Mouse (Mus musculus) fibroblast of lung, adult 2 months (primary cell): ENCODE data around the gene Gm3055.
"Not testable (repeated sequence)": the region's sequence is repeated elsewhere in the genome, so short reads cannot be mapped to it uniquely, and the experiment has no call there.

Source experiments
- DNase-seq: peaks from one replicate; pipeline ENCODE4 v3.0.0-alpha.2; 2011; ENCODE audit warnings: low read depth

Gm3055 gene

DNA sequence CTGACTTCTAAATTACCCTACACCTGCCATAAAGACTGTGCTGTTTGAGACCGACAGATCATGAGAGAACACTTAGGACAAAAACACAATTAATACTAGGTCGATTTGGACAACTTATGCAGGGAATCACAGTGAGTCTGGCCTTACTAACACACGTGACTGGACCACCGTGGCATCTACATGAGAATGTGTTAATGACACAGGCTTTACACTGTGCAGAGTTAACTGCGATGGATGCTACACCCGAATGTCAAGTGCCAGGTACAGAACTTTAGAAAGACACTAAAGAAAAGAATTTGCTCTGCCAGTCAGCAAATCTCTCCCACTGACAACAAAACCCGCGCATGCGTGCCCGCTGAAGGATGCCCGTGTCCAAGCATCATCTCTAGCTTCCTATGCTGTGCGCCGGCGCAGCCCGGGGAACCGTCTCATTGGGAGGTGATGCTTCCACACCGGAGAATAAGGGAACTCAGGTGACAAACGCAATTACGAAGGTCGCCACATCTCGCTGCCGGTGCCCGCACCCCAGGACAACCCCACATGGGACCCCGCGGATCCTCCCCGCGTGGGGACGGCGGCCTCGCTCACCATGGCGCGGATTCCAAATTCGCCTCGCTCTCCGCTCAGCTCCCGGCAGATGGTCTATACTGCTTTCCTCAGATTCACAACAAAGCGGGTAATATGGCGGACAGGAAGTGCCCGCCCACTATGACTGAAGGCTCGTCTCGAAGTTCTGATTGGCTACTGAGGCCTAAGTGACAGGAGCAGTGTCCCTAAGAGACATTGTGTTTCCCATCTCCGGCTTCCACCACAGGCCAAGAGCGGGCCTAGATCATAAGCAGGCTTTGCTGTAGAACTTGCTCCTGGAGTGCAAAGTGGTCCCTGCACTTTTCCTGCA is at the start of gene Gm3055:
TSS of gene Gm3055 (minus strand) at position 656 of the 898 bp plus-strand sequence.
- not testable (repeated sequence) for DNase-seq

DNA sequence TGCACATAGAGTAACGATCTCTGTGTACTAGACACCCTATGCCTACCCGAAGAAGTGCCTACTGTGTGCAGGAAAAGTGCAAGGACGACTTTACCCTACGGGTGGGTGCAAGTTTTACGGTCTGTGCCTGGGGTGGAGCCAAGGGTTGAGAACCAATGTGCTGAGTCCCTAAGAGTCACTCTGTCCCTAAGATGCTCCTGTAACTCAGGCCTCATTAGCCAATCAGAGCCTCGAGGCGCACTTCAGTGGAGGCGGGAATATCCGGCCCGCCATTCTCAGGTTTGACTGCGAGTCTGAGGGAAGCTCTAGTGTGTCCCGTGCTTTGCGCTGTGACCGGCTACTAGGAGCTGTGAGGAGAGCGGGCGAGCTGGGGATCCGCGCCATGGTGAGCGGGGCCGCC is 40.9 kb upstream of the Gm3055 start, which contains the start of gene Gm4767:
TSS of gene Gm4767 (plus strand) at position 288 of the 400 bp plus-strand sequence.
- not testable (repeated sequence) for DNase-seq

GRCm38 (mm10) chr10:81771404-81771777 is 430 bp upstream of the Gm3055 start:
- not testable (repeated sequence) for DNase-seq

DNA sequence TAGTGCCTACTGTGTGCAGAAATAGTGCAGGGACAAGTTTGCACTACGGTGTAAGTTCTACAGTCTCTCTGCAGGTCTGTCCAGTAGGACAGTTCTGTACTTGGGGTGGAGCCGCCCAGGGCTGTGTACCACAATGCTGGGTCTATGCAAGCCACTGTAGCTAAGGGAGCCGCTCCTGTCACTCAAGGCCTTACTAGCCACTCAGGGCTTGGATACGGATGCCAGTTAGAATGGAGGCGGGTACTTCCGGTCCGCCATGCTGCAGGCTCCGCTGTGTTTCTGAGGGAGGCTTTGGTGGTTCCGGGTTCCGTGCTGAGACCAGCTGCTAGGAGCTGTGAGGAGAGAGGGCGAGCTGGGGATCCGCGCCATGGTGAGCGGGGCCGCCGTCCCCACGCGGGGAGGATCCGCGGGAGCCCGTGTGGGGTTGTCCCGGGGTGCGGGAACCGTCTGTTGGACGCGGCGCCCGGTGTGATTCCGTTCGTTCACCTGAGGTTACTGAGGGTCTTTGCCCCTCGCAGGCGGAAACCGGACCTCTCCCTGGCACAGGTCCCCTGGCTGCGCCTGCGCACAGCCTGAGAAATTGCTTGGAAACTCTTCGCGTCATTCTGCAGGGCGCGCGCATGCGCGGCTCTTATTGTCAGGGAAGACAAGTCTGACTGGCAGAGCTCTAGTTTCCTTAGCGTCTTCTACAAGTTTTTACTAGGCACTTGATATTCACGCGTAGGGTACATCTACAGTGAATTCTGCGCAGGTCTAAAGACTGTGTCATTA is 66.2 kb downstream of the Gm3055 start, which contains the start of gene Zfp433:
TSS of gene Zfp433 (plus strand) at position 295 of the 771 bp plus-strand sequence.
- not testable (repeated sequence) for DNase-seq
